Mouse (Mus musculus): Measurements from ENCODE around the gene Epha3.

GRCm38 (mm10) chr16:63745465-63745864 is 118.5 kb downstream of the Epha3 start:
- TF ChIP-seq CTCF (IDR thresholded peaks at IDR 0.05; ENCODE audit: extremely low read depth, insufficient read depth, insufficient read length, insufficient replicate concordance) (no peak), POLR2A (IDR thresholded peaks at IDR 0.05; ENCODE audit: low read depth, low read length) (no peak)
